Mouse (Mus musculus) heart, postnatal 0 days (tissue): ENCODE results near the gene Prss29. TPM values are rescaled to one million over a fixed set of nuclear protein-coding genes. Genes with fewer than 3 reads are reported as not detected.

Experiments used
- ATAC-seq: fragments of 200-750 bp; cut with Nextera tagmentation; 2 replicates; pipeline ENCODE4 v1.8.0; 2017; ENCODE audit warnings: low read depth, moderate number of reproducible peaks, moderate library complexity; ENCODE audit not compliant: insufficient read depth
- DNase-seq: peaks from one replicate; pipeline ENCODE4 v3.0.0-alpha.2; 2016; ENCODE audit warnings: low spot score
- H3K27ac ChIP-seq: fragments of 300-500 bp; sonication (generic); 2 replicates; pipeline ENCODE4 v1.5.1; 2014; ENCODE audit warnings: low read depth, mild to moderate bottlenecking
- H3K27me3 ChIP-seq: fragments of 300-500 bp; sonication (generic); 2 replicates; pipeline ENCODE4 v1.6.1; 2014; ENCODE audit warnings: low read length, mixed read lengths; ENCODE audit not compliant: control insufficient read depth, insufficient read depth
- H3K36me3 ChIP-seq: fragments of 300-500 bp; sonication (generic); replicated peaks from 2 replicates; pipeline ENCODE4 v1.6.1; 2014; ENCODE audit warnings: low read length, mixed read lengths; ENCODE audit not compliant: control insufficient read depth, insufficient read depth
- H3K4me1 ChIP-seq: fragments of 300-500 bp; sonication (generic); 2 replicates; pipeline ENCODE4 v1.6.1; 2014; ENCODE audit warnings: antibody characterized with exemption; ENCODE audit not compliant: control insufficient read depth, insufficient read depth
- H3K4me2 ChIP-seq: fragments of 300-500 bp; sonication (generic); 2 replicates; pipeline ENCODE4 v1.6.1; 2014; ENCODE audit warnings: low read depth, mild to moderate bottlenecking, low read length, moderate library complexity
- H3K4me3 ChIP-seq: fragments of 300-500 bp; sonication (generic); 2 replicates; pipeline ENCODE4 v1.5.1; 2014; ENCODE audit warnings: low read depth, low read length
- H3K9ac ChIP-seq: fragments of 300-500 bp; sonication (generic); replicated peaks from 2 replicates; pipeline ENCODE4 v1.6.1; 2014; ENCODE audit warnings: low read depth, low read length, mixed read lengths
- H3K9me3 ChIP-seq: fragments of 300-500 bp; sonication (generic); replicated peaks from 2 replicates; pipeline ENCODE4 v1.6.1; 2016; ENCODE audit warnings: low read length; ENCODE audit not compliant: control insufficient read depth
- CTCF ChIP-seq: IDR thresholded peaks from 2 replicates; pipeline ENCODE4 v1.5.1; 2016; ENCODE audit warnings: antibody characterized with exemption, control low read depth, low read depth
- EP300 ChIP-seq: IDR thresholded peaks from 2 replicates; pipeline ENCODE4 v1.6.1; 2016; ENCODE audit warnings: antibody characterized with exemption, low read depth
- WGBS: fragments of 180-500 bp; shearing (Covaris S2); extraction: QIAGEN DNeasy Blood & Tissue Kit; methylation state at CpG from one replicate; pipeline ENCODE4 v1.1.7; 2014; 5-methylcytosine and 5-hydroxymethylcytosine counted together
- polyA plus RNA-seq: library from polyadenylated mRNA; unstranded; fragments of >200 nt; fragmentation: Nextera tagmentation; extraction: Ambion mirVana; gene quantifications from 2 replicates; pipeline ENCODE4 v1.2.1, GENCODE M21; 2015
- total RNA-seq: library from RNA; depleted of rRNA; stranded (reverse); fragments of >200 nt; gene quantifications from 2 replicates; pipeline ENCODE4 v1.2.3, GENCODE M21; 2014; ENCODE audit warnings: low replicate concordance; rRNA removed

Prss29 gene
- total and polyA plus RNA-seq, 2 experiments from 2014 or later: not detected

DNA sequence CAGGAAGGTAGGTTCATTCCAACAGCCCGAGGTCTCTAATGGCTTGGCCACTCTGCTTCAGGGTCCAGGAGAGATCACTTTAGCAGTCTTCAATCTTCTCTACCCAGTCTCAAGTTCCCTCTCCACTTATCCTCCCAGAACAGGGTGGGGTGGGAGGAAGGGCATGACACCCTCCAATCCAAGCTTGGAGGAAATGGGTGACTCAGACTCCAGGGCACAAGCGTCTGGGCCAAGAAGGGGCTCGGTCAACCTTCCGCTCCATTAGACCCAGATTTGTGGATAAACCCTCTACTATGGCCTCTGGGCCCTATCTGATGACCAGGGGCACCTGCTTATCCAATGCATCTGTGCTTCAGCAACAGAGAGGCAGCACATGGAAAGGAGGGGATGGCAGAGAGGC lies 27.0 kb downstream of the Prss29 start, which contains the start of gene Tpsab1:
TSS of gene Tpsab1 (minus strand) at position 101 of the 400 bp plus-strand sequence.
- no peak for TF ChIP-seq CTCF
- TF ChIP-seq EP300: no peak
- Histone ChIP-seq H3K4me3 (no peak within 1 kb of the TSS), H3K9ac (no peak within 1 kb of the TSS), H3K4me1 (no peaks in the 10 kb centered on the region), H3K27me3 (no peaks in the 10 kb centered on the region), H3K9me3 (no peaks in the 10 kb centered on the region), H3K27ac (no peak within 1 kb of the TSS), H3K36me3 (no peaks in the 10 kb centered on the region), H3K4me2 (no peak within 1 kb of the TSS)
- ATAC-seq (no peak), DNase-seq (no peak)
- 72% methylated on average over 4 of the region's 4 CpGs for WGBS

DNA sequence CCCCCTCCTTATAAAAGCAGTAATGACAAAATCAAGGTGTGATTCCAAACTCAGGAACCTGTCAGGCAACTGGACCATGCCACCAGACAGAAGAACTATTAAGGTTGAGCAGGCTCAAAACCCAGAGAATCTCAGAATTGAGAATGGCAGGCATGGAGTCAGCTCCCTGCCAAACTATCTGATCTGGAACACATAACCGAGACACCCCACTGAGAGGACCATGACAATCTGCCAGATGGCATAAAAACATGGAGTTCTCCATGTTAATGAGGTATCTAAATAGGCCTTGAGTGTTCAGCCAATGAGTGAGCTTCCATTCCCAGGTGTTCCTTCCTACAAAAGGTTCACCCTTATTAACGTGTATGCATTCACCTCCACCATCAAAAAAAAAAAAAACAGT lies 42.8 kb downstream of the Prss29 start:
- Histone ChIP-seq H3K4me3 (no peak overlapping the region), H3K9ac (no peak overlapping the region), H3K27ac (no peak overlapping the region), H3K27me3 (no peaks in the 10 kb centered on the region), H3K4me1 (no peaks in the 10 kb centered on the region), H3K4me2 (no peak overlapping the region), H3K36me3 (no peaks in the 10 kb centered on the region), H3K9me3 (no peaks in the 10 kb centered on the region)
- TF ChIP-seq EP300: no peak
- TF ChIP-seq CTCF: no peak
- ATAC-seq: no peak
- 68% methylated on average over 2 of the region's 2 CpGs for WGBS
- DNase-seq: no peak

DNA sequence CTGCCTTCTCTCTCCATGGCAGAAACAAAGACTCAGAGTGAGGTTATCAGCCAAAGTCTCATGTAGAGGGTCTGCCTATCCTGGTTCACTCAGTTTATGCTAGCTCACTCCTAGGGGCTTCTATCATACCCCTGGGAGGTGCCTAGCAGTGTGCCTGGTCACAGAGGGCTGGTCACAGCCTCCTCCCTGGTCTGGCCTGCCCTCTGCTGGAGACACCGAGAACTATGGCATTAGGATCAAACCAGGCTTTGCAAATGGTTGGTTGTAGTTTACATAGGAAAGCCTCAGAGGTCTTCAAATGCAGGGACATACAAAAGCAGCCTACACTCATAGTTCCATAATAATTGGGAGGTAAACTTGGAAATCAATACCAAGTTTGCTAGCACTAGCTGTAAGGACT lies 45.3 kb downstream of the Prss29 start:
- Histone ChIP-seq H3K27me3 (no peaks in the 10 kb centered on the region), H3K9me3 (no peaks in the 10 kb centered on the region), H3K4me2 (no peak overlapping the region), H3K4me3 (no peak overlapping the region), H3K36me3 (no peaks in the 10 kb centered on the region), H3K9ac (no peak overlapping the region), H3K27ac (no peak overlapping the region), H3K4me1 (no peaks in the 10 kb centered on the region)
- ATAC-seq (peak; percentile 49; the same call in 1 of the 2 replicates), DNase-seq (no peak)
- WGBS: 0% methylated on average over 1 of the region's 1 CpGs
- TF ChIP-seq CTCF (peak; percentile 73), EP300 (no peak)

DNA sequence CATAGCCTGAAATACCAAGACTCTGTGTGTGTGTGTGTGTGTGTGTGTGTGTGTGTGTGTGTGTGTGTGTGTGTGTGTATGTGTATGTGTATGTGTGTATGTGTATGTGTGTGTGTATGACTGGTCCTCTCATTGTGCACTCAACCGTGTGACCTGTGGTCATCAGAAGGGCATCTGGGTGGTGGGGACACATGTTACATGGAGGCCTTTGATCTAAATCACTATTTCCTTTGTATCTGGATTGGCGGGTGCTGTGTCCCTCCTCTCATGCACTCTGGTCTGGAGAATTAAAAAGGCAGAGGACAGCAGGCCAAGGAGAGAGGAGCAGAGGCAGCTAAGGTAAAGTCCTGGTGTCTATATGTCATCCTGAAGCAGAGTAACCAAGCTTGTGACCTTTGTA lies 47.6 kb downstream of the Prss29 start, which contains the start of gene Tpsb2:
TSS of gene Tpsb2 (plus strand) at position 301 of the 400 bp plus-strand sequence.
- TF ChIP-seq CTCF (no peak), EP300 (no peak)
- no peak for ATAC-seq
- no peaks in the 10 kb centered on the region for H3K36me3 ChIP-seq
- H3K4me3 ChIP-seq: no peak within 1 kb of the TSS
- H3K27me3 ChIP-seq: no peaks in the 10 kb centered on the region
- WGBS: 77% methylated on average over 2 of the region's 2 CpGs
- no peaks in the 10 kb centered on the region for H3K9me3 ChIP-seq
- no peak within 1 kb of the TSS for H3K9ac ChIP-seq
- no peak within 1 kb of the TSS for H3K27ac ChIP-seq
- no peak for DNase-seq
- H3K4me2 ChIP-seq: no peak within 1 kb of the TSS
- no peaks in the 10 kb centered on the region for H3K4me1 ChIP-seq

DNA sequence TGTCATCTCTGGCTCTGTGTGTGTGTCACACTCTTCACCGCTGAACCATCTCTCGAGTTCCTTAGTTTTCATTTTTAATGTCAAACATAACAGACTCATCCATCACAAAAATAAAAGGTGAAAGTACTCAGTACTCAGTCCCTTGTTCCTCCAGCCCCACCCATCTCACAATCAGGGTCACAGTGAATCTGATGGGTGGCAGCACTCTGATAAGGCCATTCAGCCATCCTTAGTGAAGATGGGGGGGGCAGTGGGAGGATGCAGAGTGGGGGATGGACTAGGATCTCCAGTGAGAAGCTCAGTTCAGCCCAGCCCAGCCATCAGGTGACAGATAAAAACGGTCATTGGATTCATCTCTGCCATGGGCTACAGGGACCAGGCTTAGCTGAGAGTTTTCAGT lies 50.5 kb downstream of the Prss29 start, which contains the start of gene Tpsg1:
TSS of gene Tpsg1 (plus strand) at position 301 of the 400 bp plus-strand sequence.
- WGBS: 72% methylated on average over 3 of the region's 3 CpGs
- no peak within 1 kb of the TSS for H3K9ac ChIP-seq
- no peak within 1 kb of the TSS for H3K27ac ChIP-seq
- no peak within 1 kb of the TSS for H3K4me3 ChIP-seq
- H3K36me3 ChIP-seq: no peaks in the 10 kb centered on the region
- TF ChIP-seq CTCF: no peak
- TF ChIP-seq EP300: no peak
- ATAC-seq: no peak
- no peaks in the 10 kb centered on the region for H3K9me3 ChIP-seq
- no peak within 1 kb of the TSS for H3K4me2 ChIP-seq
- no peaks in the 10 kb centered on the region for H3K27me3 ChIP-seq
- no peak for DNase-seq
- no peaks in the 10 kb centered on the region for H3K4me1 ChIP-seq

Other genes with a start within 250 kb of the Prss29 start
- 53.8 and 56.4 TPM in 2 replicates for gene Tmem204, start 235.1 kb upstream of the Prss29 start, total RNA-seq
- gene Tmem204, start 235.1 kb upstream of the Prss29 start, polyA plus RNA-seq: 27.2 and 27.9 TPM in 2 replicates
- 27.9 and 31.4 TPM in 2 replicates for gene Telo2, start 202.7 kb upstream of the Prss29 start, total RNA-seq
- 13.2 and 15.3 TPM in 2 replicates for gene Telo2, start 202.7 kb upstream of the Prss29 start, polyA plus RNA-seq
- gene Ptx4, start 197.9 kb upstream of the Prss29 start, total RNA-seq: 0.12 TPM in 1 of 2 replicates, not detected in the other
- gene Ptx4, start 197.9 kb upstream of the Prss29 start, polyA plus RNA-seq: 0.22 TPM in 2 replicates
- 15.4 and 20.3 TPM in 2 replicates for gene Clcn7, start 185.3 kb upstream of the Prss29 start, total RNA-seq
- 12.6 and 12.8 TPM in 2 replicates for gene Clcn7, start 185.3 kb upstream of the Prss29 start, polyA plus RNA-seq
- not detected in 2 replicates for gene Ccdc154, start 156.2 kb upstream of the Prss29 start, total RNA-seq
- gene Ccdc154, start 156.2 kb upstream of the Prss29 start, polyA plus RNA-seq: not detected in 2 replicates
- gene Gm38655, start 143.2 kb upstream of the Prss29 start, total RNA-seq: not detected in 2 replicates
- gene Gm38655, start 143.2 kb upstream of the Prss29 start, polyA plus RNA-seq: not detected in 2 replicates
- 15.3 and 17.3 TPM in 2 replicates for gene BC003965, start 134.1 kb upstream of the Prss29 start, total RNA-seq
- gene BC003965, start 134.1 kb upstream of the Prss29 start, polyA plus RNA-seq: 24.6 and 26.5 TPM in 2 replicates
- gene Unkl, start 130.3 kb upstream of the Prss29 start, total RNA-seq: 3.2 and 4.8 TPM in 2 replicates
- gene Unkl, start 130.3 kb upstream of the Prss29 start, polyA plus RNA-seq: 2.8 and 3.0 TPM in 2 replicates
- 20.4 and 24.2 TPM in 2 replicates for gene Gnptg, start 78.5 kb upstream of the Prss29 start, total RNA-seq
- 21.0 and 22.7 TPM in 2 replicates for gene Gnptg, start 78.5 kb upstream of the Prss29 start, polyA plus RNA-seq
- gene Tsr3, start 78.5 kb upstream of the Prss29 start, total RNA-seq: 31.2 and 32.4 TPM in 2 replicates
- 23.4 and 24.3 TPM in 2 replicates for gene Tsr3, start 78.5 kb upstream of the Prss29 start, polyA plus RNA-seq
- 2.1 TPM in 1 of 2 replicates, not detected in the other for gene Baiap3, start 62.3 kb upstream of the Prss29 start, total RNA-seq
- 0.12 and 0.22 TPM in 2 replicates for gene Baiap3, start 62.3 kb upstream of the Prss29 start, polyA plus RNA-seq
- gene Ube2i, start 44.0 kb upstream of the Prss29 start, total RNA-seq: 293 and 343 TPM in 2 replicates
- gene Ube2i, start 44.0 kb upstream of the Prss29 start, polyA plus RNA-seq: 253 and 259 TPM in 2 replicates
- 1.0 TPM in 1 of 2 replicates, not detected in the other for gene Prss34, start 20.3 kb upstream of the Prss29 start, total RNA-seq
- 0.71 and 0.77 TPM in 2 replicates for gene Prss34, start 20.3 kb upstream of the Prss29 start, polyA plus RNA-seq
- not detected in 2 replicates for gene Prss28, start 10.0 kb upstream of the Prss29 start, total RNA-seq
- not detected in 2 replicates for gene Prss28, start 10.0 kb upstream of the Prss29 start, polyA plus RNA-seq
- 0.23 and 5.3 TPM in 2 replicates for gene Tpsab1, start 26.9 kb downstream of the Prss29 start, total RNA-seq
- 0.80 and 1.2 TPM in 2 replicates for gene Tpsab1, start 26.9 kb downstream of the Prss29 start, polyA plus RNA-seq
- 15.2 and 28.1 TPM in 2 replicates for gene Tpsb2, start 47.7 kb downstream of the Prss29 start, total RNA-seq
- gene Tpsb2, start 47.7 kb downstream of the Prss29 start, polyA plus RNA-seq: 26.2 and 35.5 TPM in 2 replicates
- gene Tpsg1, start 50.6 kb downstream of the Prss29 start, total RNA-seq: not detected in 2 replicates
- gene Tpsg1, start 50.6 kb downstream of the Prss29 start, polyA plus RNA-seq: 0.33 and 0.56 TPM in 2 replicates
- gene Cacna1h, start 115.1 kb downstream of the Prss29 start, total RNA-seq: 39.2 and 65.9 TPM in 2 replicates
- gene Cacna1h, start 115.1 kb downstream of the Prss29 start, polyA plus RNA-seq: 3.1 and 3.4 TPM in 2 replicates
- 1.3 TPM in 1 of 2 replicates, not detected in the other for gene Tekt4, start 136.0 kb downstream of the Prss29 start, total RNA-seq
- gene Tekt4, start 136.0 kb downstream of the Prss29 start, polyA plus RNA-seq: 0.23 and 1.1 TPM in 2 replicates
- gene Sstr5, start 178.6 kb downstream of the Prss29 start, total RNA-seq: 0.12 TPM in 1 of 2 replicates, not detected in the other
- not detected in 2 replicates for gene Sstr5, start 178.6 kb downstream of the Prss29 start, polyA plus RNA-seq